Mouse (Mus musculus): Measurements from ENCODE around the gene Shc2. TPM values are rescaled to one million over a fixed set of nuclear protein-coding genes. Genes with fewer than 3 reads are reported as not detected.

Shc2 gene
- total and polyA plus RNA-seq, 3 experiments: not detected

- H3K4me1 ChIP-seq (ENCODE audit: control insufficient read depth in 1 of 2, insufficient read depth in 2 of 2, low read length in 2 of 2): no peaks in the 10 kb centered on the region
- no peak overlapping the region for H3K9ac ChIP-seq (ENCODE audit: control insufficient read depth, low read depth, low read length, poor library complexity, severe bottlenecking)
- no peak for TF ChIP-seq POLR2AphosphoS2 (IDR thresholded peaks at IDR 0.05; ENCODE audit: low read length)
- no peak for TF ChIP-seq KAT2A (conservative IDR thresholded peaks at IDR 0.05; ENCODE audit: low read depth, low read length)
- no peak for TF ChIP-seq MAZ (IDR thresholded peaks at IDR 0.05; ENCODE audit: low read depth, low read length)
- TF ChIP-seq TAL1 (IDR thresholded peaks at IDR 0.05; ENCODE audit: low read length): no peak
- no peak for TF ChIP-seq UBTF (IDR thresholded peaks at IDR 0.05; ENCODE audit: borderline replicate concordance, insufficient read depth, low read depth, low read length)
- TF ChIP-seq CHD1 (IDR thresholded peaks at IDR 0.05; ENCODE audit: low read depth, low read length): no peak
- no peak for TF ChIP-seq MAX (IDR thresholded peaks at IDR 0.05; ENCODE audit: low read length)
- no peak for TF ChIP-seq ETS1 (IDR thresholded peaks at IDR 0.05; ENCODE audit: low read depth, low read length)
- no peak for TF ChIP-seq MYB (IDR thresholded peaks at IDR 0.05; ENCODE audit: low read depth, low read length)
- TF ChIP-seq TBP (IDR thresholded peaks at IDR 0.05; ENCODE audit: low read depth, low read length): no peak
- no peak for TF ChIP-seq E2F4 (IDR thresholded peaks at IDR 0.05; ENCODE audit: borderline replicate concordance, low read depth, low read length)
- no peak for TF ChIP-seq RAD21 (IDR thresholded peaks at IDR 0.05; ENCODE audit: low read depth, low read length)
- TF ChIP-seq ZC3H11A (IDR thresholded peaks at IDR 0.05; ENCODE audit: low read depth, low read length): no peak
- no peak for TF ChIP-seq USF1 (IDR thresholded peaks at IDR 0.05; ENCODE audit: low read depth, low read length)
- H3K36me3 ChIP-seq (ENCODE audit: control insufficient read depth in 1 of 2, insufficient read depth in 2 of 2, low read length in 2 of 2): no peaks in the 10 kb centered on the region
- no peak for DNase-seq (ENCODE audit: low read depth, low spot score)
- no peaks in the 10 kb centered on the region for H3K79me2 ChIP-seq (ENCODE audit: control insufficient read depth, insufficient read depth, low read length, poor library complexity)
- H3K27ac ChIP-seq (ENCODE audit: control insufficient read depth, low read depth, low read length): no peak overlapping the region
- H3K27me3 ChIP-seq (ENCODE audit: control insufficient read depth in 1 of 2, insufficient read depth in 2 of 2, low read length in 2 of 2): peaks cover 0 to 1% of the 10 kb centered on the region in 2 experiments; a peak in 2 of 4 replicates
- H3K9me3 ChIP-seq (replicated peaks; ENCODE audit: insufficient read depth, low read length): no peaks in the 10 kb centered on the region
- H3K4me3 ChIP-seq (ENCODE audit: control insufficient read depth in 1 of 2, insufficient read depth in 1 of 2, low read depth in 2 of 2, low read length in 2 of 2): no peak overlapping the region
These were observed 25.3 kb downstream of the Shc2 start for GRCm38 (mm10) chr10:79612192-79613135.

GRCm38 (mm10) chr10:79611296-79611695 is 26.4 kb downstream of the Shc2 start:
- Histone ChIP-seq H3K79me2 (ENCODE audit: control insufficient read depth, insufficient read depth, low read length, poor library complexity) (no peaks in the 10 kb centered on the region), H3K9ac (ENCODE audit: control insufficient read depth, low read depth, low read length, poor library complexity, severe bottlenecking) (no peak overlapping the region)

More at GRCm38 (mm10) chr10:79611296-79611695, 26.4 kb downstream of the Shc2 start:
- H3K27me3 ChIP-seq (ENCODE audit: control insufficient read depth in 1 of 2, insufficient read depth in 2 of 2, low read length in 2 of 2): peaks cover 0 to 1% of the 10 kb centered on the region in 2 experiments; a peak in 2 of 4 replicates
- H3K4me1 ChIP-seq (ENCODE audit: control insufficient read depth in 1 of 2, insufficient read depth in 2 of 2, low read length in 2 of 2): no peaks in the 10 kb centered on the region
- TF ChIP-seq MYC (IDR thresholded peaks at IDR 0.05; ENCODE audit: low read depth, low read length) (no peak), RAD21 (IDR thresholded peaks at IDR 0.05; ENCODE audit: low read depth, low read length) (no peak), CTCF (IDR thresholded peaks at IDR 0.05 in 2 of 3, conservative IDR thresholded peaks at IDR 0.05 in 1 of 3; ENCODE audit: control insufficient read depth in 1 of 3, insufficient read depth in 1 of 3, low read depth in 2 of 3, low read length in 3 of 3, poor library complexity in 1 of 3, severe bottlenecking in 1 of 3) (no peak), SMC3 (IDR thresholded peaks at IDR 0.05; ENCODE audit: low read depth, low read length) (no peak), TBP (IDR thresholded peaks at IDR 0.05; ENCODE audit: low read depth, low read length) (no peak), MAX (IDR thresholded peaks at IDR 0.05; ENCODE audit: low read length) (no peak), NRF1 (IDR thresholded peaks at IDR 0.05; ENCODE audit: insufficient read depth, low read depth, low read length, poor library complexity, severe bottlenecking) (no peak), ZC3H11A (IDR thresholded peaks at IDR 0.05; ENCODE audit: low read depth, low read length) (no peak), RCOR1 (IDR thresholded peaks at IDR 0.05; ENCODE audit: low read depth, low read length) (no peak), MAFK (IDR thresholded peaks at IDR 0.05; ENCODE audit: borderline replicate concordance, low read depth, low read length) (no peak), USF1 (IDR thresholded peaks at IDR 0.05; ENCODE audit: low read depth, low read length) (no peak), ETS1 (IDR thresholded peaks at IDR 0.05; ENCODE audit: low read depth, low read length) (no peak), POLR2AphosphoS2 (IDR thresholded peaks at IDR 0.05; ENCODE audit: low read length) (no peak)
- H3K27ac ChIP-seq (ENCODE audit: control insufficient read depth, low read depth, low read length): no peak overlapping the region
- H3K36me3 ChIP-seq (ENCODE audit: control insufficient read depth in 1 of 2, insufficient read depth in 2 of 2, low read length in 2 of 2): no peaks in the 10 kb centered on the region
- no peak overlapping the region for H3K4me3 ChIP-seq (ENCODE audit: control insufficient read depth in 1 of 2, insufficient read depth in 1 of 2, low read depth in 2 of 2, low read length in 2 of 2)
- no peaks in the 10 kb centered on the region for H3K9me3 ChIP-seq (replicated peaks; ENCODE audit: insufficient read depth, low read length)
- no peak for DNase-seq (ENCODE audit: low read depth, low spot score)
